Mouse (Mus musculus) hindbrain, embryonic 10.5 days (tissue): ENCODE data around the gene Myo15b. TPM values are rescaled to one million over a fixed set of nuclear protein-coding genes. Genes with fewer than 3 reads are reported as not detected.

ENCODE experiments used
- DNase-seq: peaks from one replicate; pipeline ENCODE4 v3.0.0-alpha.2; 2017; ENCODE audit warnings: low spot score
- H3K27ac ChIP-seq: fragments of 300-500 bp; sonication (generic); 2 replicates; pipeline ENCODE4 v1.5.1; 2016; ENCODE audit warnings: mild to moderate bottlenecking, moderate library complexity
- H3K27me3 ChIP-seq: fragments of 300-500 bp; sonication (generic); 2 replicates; pipeline ENCODE4 v1.6.1; 2016; ENCODE audit warnings: mild to moderate bottlenecking; ENCODE audit not compliant: poor library complexity, insufficient read depth, severe bottlenecking
- H3K36me3 ChIP-seq: fragments of 300-500 bp; sonication (generic); 2 replicates; pipeline ENCODE4 v1.6.1; 2016; ENCODE audit warnings: mild to moderate bottlenecking, moderate library complexity
- H3K4me1 ChIP-seq: fragments of 300-500 bp; sonication (generic); replicated peaks from 2 replicates; pipeline ENCODE4 v1.6.1; 2016; ENCODE audit warnings: mild to moderate bottlenecking
- H3K4me3 ChIP-seq: fragments of 300-500 bp; sonication (generic); 2 replicates; pipeline ENCODE4 v1.5.1; 2016; ENCODE audit warnings: mild to moderate bottlenecking, moderate library complexity
- H3K9me3 ChIP-seq: fragments of 300-500 bp; sonication (generic); 2 replicates; pipeline ENCODE4 v1.6.1; 2016; ENCODE audit warnings: mild to moderate bottlenecking, moderate library complexity
- WGBS: fragments of 180-500 bp; shearing (Covaris S2); methylation state at CpG from one replicate; pipeline ENCODE4 v1.1.7; 2016; 5-methylcytosine and 5-hydroxymethylcytosine counted together
- polyA plus RNA-seq: library from polyadenylated mRNA; unstranded; fragments of >200 nt; fragmentation: Nextera tagmentation; extraction: Ambion mirVana; gene quantifications from 2 replicates; pipeline ENCODE4 v1.2.1, GENCODE M21; 2016

The Myo15b gene
- polyA plus RNA-seq, 1 experiment from 2014 or later, result 0.21 TPM

DNA sequence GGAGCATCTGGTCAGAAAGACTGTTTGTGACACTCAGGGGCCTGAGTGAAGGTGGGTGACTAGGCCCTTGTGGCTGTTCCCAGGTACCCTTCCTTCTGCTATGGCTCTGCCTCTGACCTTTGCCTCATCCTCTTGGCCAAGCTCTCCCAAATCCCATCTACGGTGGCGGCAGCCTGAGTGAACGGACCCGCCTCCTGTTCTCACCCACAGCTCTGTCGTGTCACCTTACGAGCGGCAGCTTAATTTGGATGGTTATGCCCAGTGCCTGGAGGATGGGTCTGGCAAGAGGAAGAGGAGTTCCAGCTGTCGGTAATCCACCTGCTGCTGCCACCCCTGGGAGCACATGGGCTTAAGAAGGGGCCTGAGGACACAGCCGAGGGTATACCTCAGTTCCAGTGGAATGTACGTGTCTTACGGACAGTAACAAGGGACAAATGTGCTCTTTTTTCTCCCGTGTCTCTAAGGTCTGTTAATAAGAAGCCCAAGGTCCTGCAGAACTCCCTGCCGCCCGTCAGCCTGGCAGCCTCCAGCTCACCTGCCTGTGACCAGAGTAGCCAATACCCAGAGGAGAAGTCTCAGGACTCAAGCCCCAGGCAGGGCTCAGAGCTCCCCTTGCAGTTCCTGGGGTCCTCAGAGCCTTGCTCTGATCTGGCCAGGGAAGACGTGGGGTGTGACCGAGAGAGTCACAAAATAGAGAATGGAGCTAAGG, 38.1 kb upstream of the Myo15b start:
- peaks cover 32% of the 10 kb centered on the region for H3K4me1 ChIP-seq
- peaks cover 65% of the 10 kb centered on the region for H3K36me3 ChIP-seq
- WGBS, result 89% methylated on average over 16 of the region's 16 CpGs
- H3K27me3 ChIP-seq, result peaks cover 35% of the 10 kb centered on the region
- H3K9me3 ChIP-seq, result no peaks in the 10 kb centered on the region
- no peak overlapping the region for H3K27ac ChIP-seq
- no peak for DNase-seq
- no peak overlapping the region for H3K4me3 ChIP-seq

- no peak for DNase-seq
- Histone ChIP-seq H3K27ac (no peak overlapping the region), H3K9me3 (no peaks in the 10 kb centered on the region), H3K27me3 (peaks cover 45% of the 10 kb centered on the region), H3K36me3 (peaks cover 65% of the 10 kb centered on the region), H3K4me3 (no peak overlapping the region), H3K4me1 (peaks cover 22% of the 10 kb centered on the region)
- WGBS, result 79% methylated on average over 4 of the region's 4 CpGs
Measured at GRCm38 (mm10) chr11:115821001-115821400, 37.2 kb upstream of the Myo15b start.

DNA sequence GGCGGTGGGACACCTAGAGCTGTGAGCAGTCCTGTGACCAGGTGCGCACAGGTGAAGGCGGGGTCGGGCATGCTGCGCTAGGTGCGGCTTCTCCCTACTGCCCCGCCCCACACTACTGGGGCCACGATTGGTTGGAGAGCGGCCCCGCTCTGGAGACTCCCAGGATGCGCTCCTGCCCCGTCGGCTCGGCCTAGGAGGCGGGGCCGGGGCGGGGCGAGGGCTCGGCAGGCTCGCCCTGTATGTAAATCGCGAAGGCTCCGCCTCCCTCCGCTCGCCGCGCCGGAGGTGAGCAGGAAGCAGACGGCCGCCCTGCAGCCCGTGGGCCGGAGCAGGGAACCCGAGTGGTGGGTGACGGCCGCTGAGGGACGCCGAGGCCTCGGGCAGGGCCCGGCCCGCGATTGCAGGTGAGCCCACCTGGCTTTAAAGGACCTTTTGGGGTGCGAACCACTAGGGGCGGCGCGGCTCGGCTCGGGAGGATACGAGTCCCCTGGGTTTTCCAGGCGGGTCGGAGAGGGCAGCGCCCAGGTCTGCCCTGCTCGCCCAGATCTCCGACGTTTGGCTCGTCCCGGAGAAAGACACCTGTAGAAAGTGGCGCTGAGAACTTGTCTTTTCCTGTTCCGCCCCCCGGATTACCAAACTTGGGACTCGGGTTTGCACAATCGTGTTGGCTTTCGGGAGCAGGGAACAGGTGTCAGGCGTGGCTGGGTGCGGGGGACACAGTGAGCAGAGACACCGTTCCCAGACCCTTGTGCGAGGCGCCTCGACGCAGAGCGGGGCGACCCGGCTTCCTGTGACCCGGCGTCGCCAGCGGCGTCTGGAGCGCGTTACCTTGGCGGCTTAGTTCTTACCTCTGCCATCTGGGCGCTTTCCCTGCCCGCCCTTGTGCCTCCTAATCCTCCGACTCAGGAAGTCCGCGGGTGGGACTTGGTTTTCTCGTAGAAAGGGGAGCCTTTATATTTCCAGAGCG, 34.1 kb upstream of the Myo15b start, which contains the start of gene Llgl2:
Gene Llgl2, plus strand, starts transcription at position 276 of the 967 bp plus-strand sequence.
- Histone ChIP-seq H3K27ac (peak within 1 kb of the TSS; percentile 74), H3K4me1 (peaks cover 32% of the 10 kb centered on the region), H3K4me3 (peak within 1 kb of the TSS; percentile 80), H3K36me3 (peaks cover 39% of the 10 kb centered on the region), H3K9me3 (no peaks in the 10 kb centered on the region), H3K27me3 (peaks cover 75% of the 10 kb centered on the region)
- WGBS, result under 1% methylated on average over 87 of the region's 87 CpGs
- peak; percentile 83 for DNase-seq

- Histone ChIP-seq H3K4me1 (peaks cover 40% of the 10 kb centered on the region), H3K9me3 (no peaks in the 10 kb centered on the region), H3K4me3 (peak overlapping the region; percentile 80), H3K36me3 (peaks cover 32% of the 10 kb centered on the region), H3K27me3 (peaks cover 83% of the 10 kb centered on the region), H3K27ac (no peak overlapping the region)
- no peak for DNase-seq
- 18% methylated on average over 11 of the region's 11 CpGs for WGBS
Measured at GRCm38 (mm10) chr11:115824813-115825212, 33.4 kb upstream of the Myo15b start.

DNA sequence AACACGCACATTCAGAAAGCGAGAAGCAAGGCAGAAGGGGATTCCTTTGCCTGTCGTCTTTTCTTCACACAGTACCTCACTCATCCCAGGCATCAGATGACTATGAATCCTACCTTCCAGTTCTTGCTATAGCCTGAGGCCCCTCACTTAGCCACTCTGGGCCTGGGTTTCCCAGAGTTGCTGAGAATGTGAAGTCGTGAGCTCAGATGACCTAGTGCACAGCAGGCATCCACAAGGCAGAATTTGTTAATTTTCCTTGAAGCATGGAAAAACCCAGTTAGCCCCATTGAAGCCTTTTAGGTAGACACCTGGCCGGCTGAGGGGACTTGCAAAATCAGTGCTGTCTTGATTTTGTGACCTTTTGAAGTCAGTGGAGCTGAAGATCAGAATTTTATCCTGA, 31.7 kb upstream of the Myo15b start:
- DNase-seq, result no peak
- peaks cover 56% of the 10 kb centered on the region for H3K4me1 ChIP-seq
- peaks cover 15% of the 10 kb centered on the region for H3K36me3 ChIP-seq
- WGBS, result 50% methylated on average over 5 of the region's 5 CpGs
- no peak overlapping the region for H3K4me3 ChIP-seq
- no peak overlapping the region for H3K27ac ChIP-seq
- peaks cover 100% of the 10 kb centered on the region for H3K27me3 ChIP-seq
- H3K9me3 ChIP-seq, result no peaks in the 10 kb centered on the region

DNA sequence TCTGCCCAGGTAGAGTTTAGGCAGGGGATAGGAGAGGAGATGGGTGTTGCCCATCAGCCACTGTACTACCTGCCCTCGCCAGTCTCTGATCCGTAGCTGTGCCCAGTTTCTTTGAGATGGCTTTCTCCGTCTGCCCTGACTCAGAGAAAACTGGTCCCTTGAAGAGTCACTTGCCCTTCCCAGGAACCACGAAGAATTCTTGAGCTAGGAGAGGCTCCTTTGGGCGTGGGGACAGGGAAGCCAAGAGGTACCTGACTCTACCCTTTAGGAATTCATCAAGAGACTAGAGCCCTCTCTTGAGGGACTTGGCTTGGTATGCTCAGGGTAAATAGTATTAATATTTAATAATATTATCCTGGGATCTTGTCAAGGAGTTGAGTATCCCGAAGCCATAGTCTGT, 30.6 kb upstream of the Myo15b start:
- no peaks in the 10 kb centered on the region for H3K9me3 ChIP-seq
- no peak overlapping the region for H3K27ac ChIP-seq
- 87% methylated on average over 6 of the region's 6 CpGs for WGBS
- H3K4me3 ChIP-seq, result no peak overlapping the region
- DNase-seq, result no peak
- H3K36me3 ChIP-seq, result peaks cover 4% of the 10 kb centered on the region
- H3K27me3 ChIP-seq, result peaks cover 100% of the 10 kb centered on the region
- H3K4me1 ChIP-seq, result peaks cover 68% of the 10 kb centered on the region

GRCm38 (mm10) chr11:115829036-115829435, 29.2 kb upstream of the Myo15b start:
- Histone ChIP-seq H3K4me1 (peaks cover 70% of the 10 kb centered on the region), H3K27me3 (peaks cover 94% of the 10 kb centered on the region), H3K27ac (no peak overlapping the region), H3K4me3 (no peak overlapping the region), H3K9me3 (no peaks in the 10 kb centered on the region), H3K36me3 (no peaks in the 10 kb centered on the region)
- 63% methylated on average over 4 of the region's 4 CpGs for WGBS
- no peak for DNase-seq

DNA sequence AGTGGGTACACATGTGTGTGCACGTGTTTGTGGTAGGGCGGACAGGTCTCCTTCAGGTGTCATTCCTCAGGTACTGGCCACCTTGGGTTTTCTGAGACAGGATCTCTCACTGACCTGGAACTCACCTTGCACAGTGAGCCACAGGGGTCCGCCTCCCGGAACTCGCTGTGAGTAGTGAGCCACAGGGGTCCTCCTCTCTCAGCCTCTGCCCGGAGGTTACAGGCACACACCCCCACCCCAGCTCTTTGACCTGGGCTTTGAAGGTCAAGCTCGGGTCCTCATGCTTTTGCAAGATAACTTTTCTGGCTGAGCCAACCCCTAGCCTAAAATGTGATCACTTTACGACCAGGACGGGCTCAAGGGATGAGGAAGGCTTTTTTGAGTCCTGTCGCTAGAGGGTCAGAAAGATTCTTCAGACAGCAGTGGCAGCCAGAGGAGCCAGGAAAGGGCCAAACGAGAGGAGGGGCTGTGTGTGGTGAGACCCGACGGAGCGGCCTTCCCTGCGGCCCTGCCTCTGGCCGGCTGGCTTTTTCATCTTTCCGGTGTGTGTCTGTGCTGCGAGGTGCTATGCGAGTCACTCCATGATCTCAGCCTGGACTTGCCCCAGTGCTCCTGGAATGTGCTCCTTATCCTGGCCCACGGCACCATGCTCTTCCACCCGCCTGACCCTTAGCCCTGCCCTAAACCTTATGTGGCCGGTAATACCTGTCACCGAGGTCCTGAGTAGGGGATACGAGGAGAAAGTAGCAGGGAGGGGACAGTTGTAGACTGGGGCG, 27.5 kb upstream of the Myo15b start:
- DNase-seq, result no peak
- H3K4me1 ChIP-seq, result peaks cover 79% of the 10 kb centered on the region
- H3K27ac ChIP-seq, result peak overlapping the region; percentile 85
- no peaks in the 10 kb centered on the region for H3K36me3 ChIP-seq
- 17% methylated on average over 25 of the region's 25 CpGs for WGBS
- peak overlapping the region; percentile 10 for H3K4me3 ChIP-seq
- H3K9me3 ChIP-seq, result no peaks in the 10 kb centered on the region
- peaks cover 92% of the 10 kb centered on the region for H3K27me3 ChIP-seq

- peaks cover 87% of the 10 kb centered on the region for H3K4me1 ChIP-seq
- H3K9me3 ChIP-seq, result no peaks in the 10 kb centered on the region
- WGBS, result 38% methylated on average over 3 of the region's 3 CpGs
- peak overlapping the region; percentile 10; the same call in 1 of the 2 replicates for H3K4me3 ChIP-seq
- DNase-seq, result no peak
- H3K27me3 ChIP-seq, result peaks cover 92% of the 10 kb centered on the region
- H3K27ac ChIP-seq, result peak overlapping the region; percentile 85
- no peaks in the 10 kb centered on the region for H3K36me3 ChIP-seq
Measured at GRCm38 (mm10) chr11:115831518-115831917, 26.7 kb upstream of the Myo15b start.

- H3K4me3 ChIP-seq, result peak overlapping the region; percentile 16
- peaks cover 89% of the 10 kb centered on the region for H3K4me1 ChIP-seq
- WGBS, result 61% methylated on average over 6 of the region's 6 CpGs
- no peaks in the 10 kb centered on the region for H3K9me3 ChIP-seq
- peak overlapping the region; percentile 85 for H3K27ac ChIP-seq
- H3K36me3 ChIP-seq, result no peaks in the 10 kb centered on the region
- H3K27me3 ChIP-seq, result peaks cover 87% of the 10 kb centered on the region
- DNase-seq, result no peak
Measured at GRCm38 (mm10) chr11:115832064-115832463, 26.1 kb upstream of the Myo15b start.

GRCm38 (mm10) chr11:115832523-115832922, 25.7 kb upstream of the Myo15b start:
- H3K4me3 ChIP-seq, result peak overlapping the region; percentile 16
- no peaks in the 10 kb centered on the region for H3K9me3 ChIP-seq
- peaks cover 88% of the 10 kb centered on the region for H3K4me1 ChIP-seq
- peak; percentile 54 for DNase-seq
- H3K27ac ChIP-seq, result peak overlapping the region; percentile 85
- H3K36me3 ChIP-seq, result no peaks in the 10 kb centered on the region
- 4% methylated on average over 8 of the region's 8 CpGs for WGBS
- peaks cover 83% of the 10 kb centered on the region for H3K27me3 ChIP-seq

- DNase-seq, result no peak
- Histone ChIP-seq H3K4me1 (peaks cover 88% of the 10 kb centered on the region), H3K27me3 (peaks cover 80% of the 10 kb centered on the region), H3K4me3 (peak overlapping the region; percentile 20), H3K27ac (peak overlapping the region; percentile 85), H3K9me3 (no peaks in the 10 kb centered on the region), H3K36me3 (no peaks in the 10 kb centered on the region)
- WGBS, result 21% methylated on average over 8 of the region's 8 CpGs
Measured at GRCm38 (mm10) chr11:115833021-115833513, 25.1 kb upstream of the Myo15b start.
